Mouse (Mus musculus) mouse trophoblast stem cell (cell line): ENCODE data around the gene Ero1l.

ENCODE experiments used
- in situ Hi-C, 2 experiments: fragments of 300-500 bp; cut with MseI, MboI; formaldehyde crosslinking; loops; 2 replicates in 1 of 2; 3 replicates in 1 of 2; pipeline ENCODE4 v1.15.1; 2025

Ero1l gene

GRCm38 (mm10) chr14:45305852-45306251, 12.7 kb downstream of the Ero1l start:
- in situ Hi-C loops: no loop called here

DNA sequence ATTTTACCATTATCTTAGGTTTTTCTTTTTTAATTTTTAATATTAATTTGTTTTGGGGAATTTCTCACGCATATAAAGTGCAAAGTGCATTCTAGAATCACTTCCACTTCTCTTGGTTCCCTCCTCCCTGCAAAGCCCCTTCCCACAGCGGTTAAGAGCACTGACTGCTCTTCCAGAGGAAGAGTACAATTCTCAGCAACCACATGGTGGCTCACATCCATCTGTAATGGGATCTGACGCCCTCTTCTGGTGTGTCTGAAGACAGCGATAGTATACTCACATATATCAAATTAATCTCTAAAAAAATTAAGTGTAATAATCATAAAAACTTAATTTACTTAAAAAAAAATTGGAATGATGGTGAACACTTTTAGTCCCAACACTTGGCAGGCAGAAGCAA, 14.2 kb downstream of the Ero1l start:
- in situ Hi-C loops: no loop called here

GRCm38 (mm10) chr14:45303939-45304338, 14.6 kb downstream of the Ero1l start:
- in situ Hi-C loops: no loop called here

DNA sequence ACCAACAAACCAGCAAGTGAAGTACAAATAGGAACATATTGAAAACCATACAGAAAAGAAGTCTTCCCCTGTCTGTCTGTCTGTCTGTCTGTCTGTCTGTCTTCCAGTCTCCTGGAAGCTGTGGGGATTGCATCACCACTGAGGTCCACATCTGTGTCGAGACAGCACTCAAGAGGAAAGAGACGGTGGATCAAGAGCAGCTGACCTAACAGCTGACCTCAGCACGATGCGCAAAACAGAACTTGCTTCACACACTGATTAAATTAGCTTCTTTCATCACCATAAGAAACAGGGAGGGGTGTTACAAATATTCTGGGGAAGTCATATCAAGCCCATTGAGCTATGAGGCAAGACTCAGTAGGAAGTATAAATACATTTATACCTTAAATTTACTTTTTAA, 27.0 kb downstream of the Ero1l start:
- in situ Hi-C loops: no loop called here

DNA sequence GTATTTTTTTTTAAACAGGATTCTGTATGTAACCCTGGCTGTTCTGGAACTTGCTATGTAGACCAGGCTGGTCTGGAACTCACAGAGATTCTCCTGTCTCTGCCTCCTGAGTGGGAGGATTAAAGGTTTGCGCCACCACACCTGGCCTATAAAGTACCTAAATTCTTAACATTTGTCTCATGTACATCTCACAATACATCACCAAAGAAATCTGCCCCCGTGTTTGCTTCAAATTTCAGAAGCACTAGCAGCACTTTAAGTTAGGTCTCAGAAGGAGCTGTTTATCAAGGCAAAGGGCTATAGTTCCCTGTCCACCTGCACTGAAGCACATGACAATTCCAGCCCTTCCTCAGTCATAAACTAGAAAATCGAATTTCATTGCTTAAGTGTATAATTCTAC, 36.5 kb downstream of the Ero1l start:
- in situ Hi-C loops: no loop called here

DNA sequence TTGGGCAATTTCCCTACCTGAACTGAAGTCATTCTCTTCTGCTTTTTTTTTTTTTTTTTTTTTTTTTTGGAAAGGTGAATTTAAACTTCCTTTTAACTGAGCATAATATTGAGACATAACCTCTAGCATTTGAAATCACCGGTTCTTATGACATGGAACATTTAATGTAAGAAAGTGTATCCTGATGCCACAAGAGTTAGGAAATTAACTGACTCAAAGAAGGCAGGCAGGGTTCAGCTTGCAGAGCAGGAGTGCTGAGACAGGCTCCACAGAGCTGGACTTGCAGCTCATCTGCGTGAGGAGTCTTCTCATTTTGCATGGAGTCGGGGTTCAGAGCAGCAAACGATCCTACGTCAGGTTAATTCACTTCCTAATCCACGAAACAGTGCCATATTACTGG, 42.8 kb downstream of the Ero1l start:
- in situ Hi-C loops: no loop called here

DNA sequence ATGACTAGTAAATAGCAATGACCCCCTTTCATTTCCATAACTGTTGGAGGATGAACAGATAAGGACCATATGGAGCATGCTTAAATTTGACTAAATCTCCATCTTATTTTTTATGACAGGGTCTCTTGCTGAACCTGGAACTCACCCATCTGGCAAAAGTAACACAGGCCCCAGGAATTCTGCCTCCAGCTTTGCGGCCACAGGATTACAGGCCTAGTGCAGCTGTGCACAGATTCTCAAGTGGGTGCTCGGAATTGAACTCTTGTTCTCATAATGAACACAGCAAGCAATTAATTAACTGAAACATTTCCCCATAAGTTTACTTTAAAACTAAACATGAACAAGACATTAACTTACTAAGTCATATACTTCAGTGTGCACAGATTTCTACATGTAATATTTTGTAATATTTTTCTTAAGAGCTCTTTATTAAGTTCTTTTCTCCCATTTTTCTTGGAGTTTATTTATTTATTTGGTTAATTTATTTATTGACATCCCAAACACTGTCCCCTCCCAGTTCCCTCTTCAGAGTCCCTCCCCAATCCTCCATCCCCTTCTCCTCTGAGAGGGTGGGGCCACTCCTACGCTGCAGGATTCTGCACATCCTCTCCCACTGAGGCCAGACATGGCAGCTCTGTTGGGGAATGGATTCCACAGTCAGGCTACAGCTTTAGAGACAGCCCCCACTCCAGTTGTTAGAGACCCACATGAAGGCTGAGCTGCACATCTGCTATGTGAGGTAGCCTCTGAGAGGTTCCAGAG, 54.6 kb downstream of the Ero1l start:
- in situ Hi-C loops: no loop called here

DNA sequence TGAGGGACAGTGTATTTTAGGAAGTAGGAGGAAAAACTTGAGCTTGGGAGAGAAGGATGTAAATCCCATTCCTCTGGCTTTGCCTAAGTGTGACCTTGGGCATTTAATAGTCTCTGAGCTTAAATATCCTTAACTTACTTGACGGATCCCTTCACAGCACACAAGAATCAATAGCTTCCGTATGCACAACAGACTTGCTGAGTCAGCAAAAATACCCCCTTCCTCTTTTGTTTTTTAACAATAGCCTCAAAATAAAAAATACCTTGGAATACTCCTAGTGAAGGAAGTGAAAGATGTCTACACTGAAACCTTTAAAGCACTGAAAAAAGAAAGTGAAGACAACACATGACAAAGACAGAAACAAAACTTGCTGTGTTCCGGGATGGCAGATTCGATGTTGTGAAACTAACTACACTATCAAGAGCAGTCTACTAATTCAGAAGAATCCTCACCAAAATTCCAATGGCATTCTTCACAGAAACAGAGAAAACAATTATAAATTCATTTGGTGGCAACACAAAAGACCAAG, 67.0 kb downstream of the Ero1l start:
- in situ Hi-C loops: no loop called here

- in situ Hi-C loops: loop anchor here in 1 of 2 experiments (10.0 kb wide), 1 partner anchor 257 kb away; the partner anchor contains the start of gene Ptger2
Measured at GRCm38 (mm10) chr14:45241613-45242012, 77.0 kb downstream of the Ero1l start.

DNA sequence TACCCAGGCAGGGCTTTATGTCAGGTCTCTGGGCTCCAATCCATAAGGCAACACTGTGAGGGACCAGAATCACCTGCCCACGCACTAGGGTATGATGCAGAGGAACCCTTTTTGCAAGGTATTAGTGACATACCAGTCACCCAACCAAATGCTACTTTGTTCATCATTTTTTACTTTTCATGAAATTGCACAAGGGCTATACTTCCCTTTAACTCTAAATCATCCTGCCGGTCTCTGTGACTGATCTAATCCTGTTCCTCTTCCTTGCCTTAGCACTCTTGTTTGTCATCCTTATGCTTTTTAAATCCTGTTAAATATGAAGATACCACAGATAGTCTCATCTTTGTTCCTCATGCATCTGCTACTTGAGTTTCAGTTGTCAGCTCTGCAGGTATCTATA, 79.5 kb downstream of the Ero1l start:
- in situ Hi-C loops: no loop called here
